Mouse (Mus musculus) heart, embryonic 13.5 days (tissue): ENCODE measurements around the gene Cds2. TPM values are rescaled to one million over a fixed set of nuclear protein-coding genes. Genes with fewer than 3 reads are reported as not detected.

Experiments
- ATAC-seq: fragments of 200-750 bp; cut with Nextera tagmentation; 2 replicates; pipeline ENCODE4 v1.8.0; 2017; ENCODE audit warnings: moderate TSS enrichment; ENCODE audit not compliant: insufficient number of reproducible peaks, low FRiP score, low TSS enrichment; ENCODE audit errors: extremely low read depth
- H3K27ac ChIP-seq: fragments of 300-500 bp; sonication (generic); replicated peaks from 2 replicates; pipeline ENCODE4 v1.5.1; 2015; ENCODE audit warnings: moderate library complexity, mild to moderate bottlenecking, inconsistent platforms
- H3K27me3 ChIP-seq: fragments of 300-500 bp; sonication (generic); replicated peaks from 2 replicates; pipeline ENCODE4 v1.6.1; 2015; ENCODE audit warnings: mild to moderate bottlenecking, inconsistent platforms
- H3K36me3 ChIP-seq: fragments of 300-500 bp; sonication (generic); 2 replicates; pipeline ENCODE4 v1.6.1; 2015; ENCODE audit warnings: mild to moderate bottlenecking, inconsistent platforms
- H3K4me1 ChIP-seq: fragments of 300-500 bp; sonication (generic); 2 replicates; pipeline ENCODE4 v1.6.1; 2015; ENCODE audit warnings: inconsistent platforms
- H3K4me2 ChIP-seq: fragments of 300-500 bp; sonication (generic); 2 replicates; pipeline ENCODE4 v1.6.1; 2015; ENCODE audit warnings: inconsistent platforms, mild to moderate bottlenecking, moderate library complexity
- H3K4me3 ChIP-seq: fragments of 300-500 bp; sonication (generic); 2 replicates; pipeline ENCODE4 v1.5.1; 2015; ENCODE audit warnings: moderate library complexity, mild to moderate bottlenecking, inconsistent platforms
- H3K9ac ChIP-seq: fragments of 300-500 bp; sonication (generic); 2 replicates; pipeline ENCODE4 v1.6.1; 2015; ENCODE audit warnings: inconsistent platforms, mild to moderate bottlenecking, moderate library complexity
- H3K9me3 ChIP-seq: fragments of 300-500 bp; sonication (generic); 2 replicates; pipeline ENCODE4 v1.6.1; 2016; ENCODE audit warnings: inconsistent platforms
- WGBS: fragments of 180-500 bp; shearing (Covaris S2); methylation state at CpG from one replicate; pipeline ENCODE4 v1.1.7; 2015; ENCODE audit warnings: mixed read lengths; 5-methylcytosine and 5-hydroxymethylcytosine counted together
- polyA plus RNA-seq: library from polyadenylated mRNA; unstranded; fragments of >200 nt; fragmentation: Nextera tagmentation; extraction: Ambion mirVana; gene quantifications from 2 replicates; pipeline ENCODE4 v1.2.1, GENCODE M21; 2015

Gene Cds2
- polyA plus RNA-seq, 1 experiment from 2014 or later = 15.4 TPM

DNA sequence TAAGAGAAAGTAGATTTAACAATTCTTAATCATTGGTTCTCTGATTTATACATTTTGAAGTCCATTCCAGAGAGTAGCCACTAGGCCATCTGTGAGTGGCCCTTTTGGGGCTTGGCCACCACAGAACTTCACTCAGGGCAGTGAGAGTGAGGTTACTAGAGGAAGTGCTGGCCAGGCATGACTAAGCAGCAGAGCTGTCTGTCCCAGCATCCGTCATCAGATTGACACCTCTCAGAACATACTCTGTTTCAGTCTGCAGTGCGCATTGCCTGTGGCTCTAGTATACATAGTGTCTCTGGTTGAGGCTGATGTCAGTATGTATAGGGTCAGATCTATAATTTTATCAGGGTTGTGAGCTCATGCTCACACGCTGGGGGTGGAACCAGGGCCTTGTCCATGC, 6.3 kb downstream of the Cds2 start:
- peaks cover 51% of the 10 kb centered on the region for H3K4me1 ChIP-seq
- no peaks in the 10 kb centered on the region for H3K36me3 ChIP-seq
- ATAC-seq = no peak
- H3K27ac ChIP-seq = no peak overlapping the region
- no peak overlapping the region for H3K4me3 ChIP-seq
- no peaks in the 10 kb centered on the region for H3K27me3 ChIP-seq
- no peak overlapping the region for H3K9ac ChIP-seq
- no peaks in the 10 kb centered on the region for H3K9me3 ChIP-seq
- H3K4me2 ChIP-seq = no peak overlapping the region
- WGBS = 61% methylated on average over 3 of the region's 3 CpGs

DNA sequence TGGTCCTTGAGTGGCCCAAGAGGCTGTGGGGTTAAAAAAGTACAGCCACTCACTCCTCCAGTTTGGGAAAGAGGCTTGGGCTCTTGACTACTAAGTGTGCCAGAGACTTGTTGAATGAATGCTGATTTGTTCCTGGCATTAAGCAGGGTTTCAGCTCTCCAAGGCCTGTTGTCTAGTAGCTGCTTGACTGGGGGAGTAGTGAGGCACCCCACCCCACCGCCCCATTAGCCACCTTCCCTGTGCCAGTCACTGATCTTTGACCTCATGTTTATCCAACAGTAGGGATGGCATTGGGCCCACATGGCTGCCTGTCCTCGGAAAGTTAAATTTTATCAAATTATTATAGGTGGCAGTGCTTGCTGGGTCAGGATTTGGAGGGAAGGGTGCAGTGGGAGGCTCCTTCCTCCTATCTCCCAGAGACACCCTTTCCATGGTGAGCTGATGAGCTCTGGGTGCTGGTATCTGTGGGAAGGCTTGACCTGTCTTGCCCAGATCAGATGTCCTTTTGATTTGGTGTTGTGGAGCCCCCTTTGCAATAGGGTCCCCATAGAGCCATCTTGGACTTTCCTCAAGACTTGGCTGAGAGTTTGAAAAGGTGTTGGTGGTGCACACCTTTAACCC, 7.5 kb downstream of the Cds2 start:
- Histone ChIP-seq H3K36me3 (no peaks in the 10 kb centered on the region), H3K9me3 (no peaks in the 10 kb centered on the region), H3K4me2 (no peak overlapping the region), H3K27me3 (no peaks in the 10 kb centered on the region), H3K9ac (no peak overlapping the region), H3K4me1 (peaks cover 40% of the 10 kb centered on the region), H3K4me3 (no peak overlapping the region), H3K27ac (no peak overlapping the region)
- no peak; the same call in 1 of the 2 replicates for ATAC-seq
- 52% methylated on average over 2 of the region's 2 CpGs for WGBS

DNA sequence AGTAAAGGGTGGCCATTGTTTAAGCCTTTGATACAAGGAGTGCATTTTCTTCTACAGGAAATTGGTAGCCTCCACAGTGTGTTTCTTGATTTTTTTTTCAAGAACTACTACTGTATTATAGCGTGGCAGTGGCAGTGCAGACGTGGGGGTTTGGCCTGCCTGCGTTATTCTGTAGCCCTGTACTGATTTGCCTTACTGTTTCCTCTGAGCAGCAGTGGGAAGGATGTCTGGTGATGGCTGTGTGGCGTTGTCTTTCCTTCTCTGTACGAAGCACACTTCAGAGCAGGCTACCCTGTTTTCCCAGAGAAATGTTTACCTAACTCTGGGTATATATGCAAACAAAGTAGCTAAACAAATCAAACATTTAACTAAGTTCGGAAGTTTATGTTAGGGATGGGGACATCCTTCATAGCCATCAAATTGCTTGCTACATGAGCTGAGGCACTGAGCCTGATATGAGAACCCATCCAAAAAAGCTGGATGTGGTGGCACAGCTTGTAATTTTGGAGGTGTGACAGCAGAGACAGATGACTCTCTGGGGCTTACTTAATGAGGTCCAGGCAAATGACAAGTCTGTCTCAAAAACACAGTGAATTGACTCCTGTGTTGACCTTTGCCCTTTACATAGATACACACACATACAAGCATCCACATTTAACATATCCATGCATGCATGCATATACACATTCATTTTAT, 9.9 kb downstream of the Cds2 start:
- ATAC-seq = no peak
- H3K36me3 ChIP-seq = no peaks in the 10 kb centered on the region

DNA sequence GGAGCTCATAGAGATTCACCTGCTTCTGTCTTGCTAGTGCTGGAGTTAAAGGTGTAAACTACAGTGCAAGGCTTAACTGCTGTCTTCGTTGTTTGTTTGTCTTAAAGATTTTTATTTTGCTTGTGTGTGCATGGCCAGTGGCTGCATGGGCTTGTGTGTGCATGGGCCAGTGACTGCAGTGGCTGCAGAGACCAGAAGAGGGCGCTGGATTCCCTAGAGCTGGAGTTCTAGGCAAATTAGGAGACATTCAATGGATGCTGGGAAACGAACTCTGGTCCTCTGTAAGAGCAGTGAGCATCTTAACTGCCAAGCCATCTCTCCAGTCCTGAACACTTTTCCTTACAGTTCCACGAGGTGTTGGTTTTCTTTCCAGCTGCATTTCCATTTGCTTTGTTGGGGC, 12.6 kb downstream of the Cds2 start:
- Histone ChIP-seq H3K4me3 (no peak overlapping the region), H3K4me1 (peaks cover 19% of the 10 kb centered on the region), H3K27me3 (no peaks in the 10 kb centered on the region), H3K9me3 (no peaks in the 10 kb centered on the region), H3K27ac (no peak overlapping the region), H3K36me3 (peaks cover 6% of the 10 kb centered on the region), H3K4me2 (no peak overlapping the region), H3K9ac (no peak overlapping the region)
- 74% methylated on average over 4 of the region's 4 CpGs for WGBS
- no peak for ATAC-seq

More for the DNA sequence above, 9.9 kb downstream of the Cds2 start:
- Histone ChIP-seq H3K4me2 (no peak overlapping the region), H3K4me3 (no peak overlapping the region), H3K27ac (0 out of 2 replicates have a peak overlapping the region, but pooled peaks have one; percentile 12), H3K9ac (no peak overlapping the region), H3K9me3 (no peaks in the 10 kb centered on the region), H3K4me1 (peaks cover 30% of the 10 kb centered on the region), H3K27me3 (no peaks in the 10 kb centered on the region)
- 61% methylated on average over 6 of the region's 6 CpGs for WGBS

DNA sequence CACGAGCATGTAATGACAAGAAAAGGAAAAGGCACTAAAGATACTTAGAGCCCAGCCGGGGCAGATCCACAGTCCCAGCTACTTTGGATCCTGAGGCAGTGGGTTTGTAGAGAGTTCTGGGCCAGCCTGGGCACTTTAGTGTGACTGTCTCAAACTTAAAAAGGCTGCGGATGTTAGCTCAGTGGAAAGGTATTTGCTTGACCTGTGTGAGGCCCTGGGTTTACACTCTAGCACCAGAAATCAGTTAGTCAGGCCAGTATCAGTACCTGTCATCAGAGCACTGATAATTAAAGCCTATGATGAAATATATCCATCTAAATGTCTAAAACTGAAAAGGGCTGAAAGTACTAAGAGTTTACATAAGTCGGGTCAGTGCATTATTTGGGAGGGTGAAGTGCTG, 13.3 kb downstream of the Cds2 start:
- 70% methylated on average over 4 of the region's 4 CpGs for WGBS
- Histone ChIP-seq H3K9ac (no peak overlapping the region), H3K4me2 (no peak overlapping the region), H3K4me1 (peaks cover 13% of the 10 kb centered on the region; the same call in 1 of the 2 replicates), H3K27ac (no peak overlapping the region), H3K27me3 (no peaks in the 10 kb centered on the region), H3K4me3 (no peak overlapping the region), H3K36me3 (peaks cover 11% of the 10 kb centered on the region), H3K9me3 (no peaks in the 10 kb centered on the region)
- no peak for ATAC-seq

DNA sequence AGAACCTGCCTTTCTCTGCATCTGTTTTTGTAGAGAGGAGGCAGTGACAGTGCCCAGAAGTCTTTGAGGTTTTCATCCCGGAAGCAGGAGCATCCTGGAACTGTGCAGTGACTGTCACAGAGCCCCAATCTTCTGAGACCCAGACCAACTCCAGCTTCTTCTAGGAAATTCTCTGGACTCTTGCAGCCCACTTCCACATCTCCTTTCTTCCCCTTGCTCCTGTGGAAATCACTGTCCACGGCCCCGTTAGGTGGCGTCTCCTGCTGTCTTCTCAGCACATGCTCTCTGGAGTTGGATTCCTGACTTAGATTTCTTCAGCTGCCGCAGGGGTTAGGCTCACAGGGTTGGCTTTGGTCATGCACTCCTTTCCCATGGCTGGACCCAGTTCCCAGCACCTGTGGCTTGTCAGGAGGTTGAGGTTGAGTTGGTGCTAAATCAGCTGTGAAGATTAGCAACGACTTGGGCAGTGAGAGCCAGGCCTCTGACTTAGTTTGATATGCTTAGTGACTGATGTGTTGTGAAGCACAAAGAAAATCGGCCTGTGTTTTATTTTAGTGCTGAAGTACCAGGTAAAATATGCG, 15.4 kb downstream of the Cds2 start:
- H3K4me1 ChIP-seq = peaks cover 27% of the 10 kb centered on the region

DNA sequence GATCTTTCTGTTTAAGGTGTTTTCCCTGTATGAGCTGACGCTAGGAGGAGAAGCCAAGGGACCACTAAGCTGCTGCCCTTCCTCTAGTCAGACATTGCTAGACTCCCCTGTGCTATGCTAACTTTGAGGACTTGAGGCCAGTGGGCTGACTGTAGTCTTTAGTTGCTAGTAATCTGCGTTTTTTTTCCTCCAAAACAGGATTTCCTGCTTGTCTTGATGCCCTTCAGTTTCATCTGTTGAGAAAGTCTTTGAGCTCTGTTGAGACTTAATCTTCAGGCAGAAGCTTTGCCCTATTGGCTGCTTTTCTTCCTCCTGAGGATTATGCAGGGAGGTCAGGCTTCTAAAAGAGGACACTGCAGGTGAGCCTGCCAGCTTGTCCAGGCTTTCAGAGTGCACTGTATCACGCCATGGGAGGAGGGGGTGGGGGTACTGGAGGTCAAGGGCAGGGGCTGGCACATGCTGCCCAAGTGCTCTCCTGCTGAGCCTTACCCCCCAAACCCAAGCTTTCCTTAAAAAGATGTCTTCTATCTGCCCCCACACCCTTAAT, 16.5 kb downstream of the Cds2 start:
- ATAC-seq = no peak
- Histone ChIP-seq H3K27ac (no peak overlapping the region), H3K4me1 (peaks cover 38% of the 10 kb centered on the region), H3K9me3 (no peaks in the 10 kb centered on the region), H3K36me3 (peaks cover 11% of the 10 kb centered on the region), H3K4me3 (no peak overlapping the region), H3K27me3 (no peaks in the 10 kb centered on the region), H3K9ac (no peak overlapping the region), H3K4me2 (no peak overlapping the region)
- WGBS = 67% methylated on average over 3 of the region's 3 CpGs

More for the DNA sequence above, 15.4 kb downstream of the Cds2 start:
- H3K9ac ChIP-seq = no peak overlapping the region
- no peak overlapping the region for H3K27ac ChIP-seq
- no peaks in the 10 kb centered on the region for H3K9me3 ChIP-seq
- H3K27me3 ChIP-seq = no peaks in the 10 kb centered on the region
- 71% methylated on average over 8 of the region's 8 CpGs for WGBS
- H3K36me3 ChIP-seq = peaks cover 11% of the 10 kb centered on the region
- H3K4me2 ChIP-seq = no peak overlapping the region
- ATAC-seq = no peak
- no peak overlapping the region for H3K4me3 ChIP-seq

DNA sequence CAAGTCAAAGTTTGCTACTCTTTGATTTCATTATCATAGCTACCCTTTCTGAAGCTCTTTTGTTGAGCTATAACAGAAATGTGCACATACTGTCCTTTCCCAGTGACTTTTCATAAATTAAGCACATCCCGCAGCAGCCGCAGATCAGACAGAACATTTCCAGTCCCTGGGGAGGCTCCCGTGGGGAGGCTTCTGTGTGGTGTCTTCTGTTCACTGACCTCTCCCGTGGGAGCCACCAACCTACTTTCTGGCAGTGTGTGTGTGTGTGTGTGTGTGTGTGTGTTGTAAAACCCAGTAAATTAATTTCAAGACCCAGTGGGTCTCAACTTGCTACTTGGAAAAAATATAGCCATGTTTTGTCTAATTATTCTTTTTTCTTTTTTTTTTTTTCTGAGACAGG, 17.0 kb downstream of the Cds2 start:
- peaks cover 11% of the 10 kb centered on the region for H3K36me3 ChIP-seq
- peaks cover 43% of the 10 kb centered on the region for H3K4me1 ChIP-seq
- no peaks in the 10 kb centered on the region for H3K9me3 ChIP-seq
- 82% methylated on average over 4 of the region's 4 CpGs for WGBS
- ATAC-seq = no peak
- H3K4me3 ChIP-seq = no peak overlapping the region
- H3K9ac ChIP-seq = no peak overlapping the region
- no peak overlapping the region for H3K4me2 ChIP-seq
- H3K27me3 ChIP-seq = no peaks in the 10 kb centered on the region
- H3K27ac ChIP-seq = no peak overlapping the region

DNA sequence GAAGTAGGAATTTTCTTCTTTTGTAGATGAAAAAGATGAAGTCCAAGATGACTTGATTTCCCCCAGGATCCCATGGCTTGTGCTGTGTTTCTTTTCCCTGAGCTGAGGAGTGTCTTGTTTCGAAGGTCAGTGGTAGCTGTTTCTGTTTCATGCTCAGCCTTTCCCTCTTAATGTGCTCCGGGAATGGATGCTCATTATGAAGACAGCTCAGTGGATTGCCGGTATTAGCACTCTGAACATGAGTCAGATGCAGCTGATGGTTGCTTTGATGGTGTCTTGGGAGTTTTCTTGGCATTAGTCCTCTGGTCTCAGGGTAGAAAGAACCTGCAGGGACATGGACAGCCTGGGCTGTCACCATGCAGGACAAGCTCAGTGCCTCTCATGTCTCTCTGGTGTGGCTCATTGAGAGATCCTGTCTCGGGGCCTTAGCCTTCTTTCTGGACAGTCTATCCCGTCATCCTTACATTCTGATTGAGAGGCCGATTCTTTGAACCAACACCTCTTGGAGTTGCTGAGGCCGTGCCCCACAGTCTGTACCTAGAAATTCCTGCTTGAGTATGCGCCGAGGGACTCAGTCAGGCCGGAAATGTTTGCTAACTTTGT, 17.7 kb downstream of the Cds2 start:
- H3K4me1 ChIP-seq = peaks cover 49% of the 10 kb centered on the region

DNA sequence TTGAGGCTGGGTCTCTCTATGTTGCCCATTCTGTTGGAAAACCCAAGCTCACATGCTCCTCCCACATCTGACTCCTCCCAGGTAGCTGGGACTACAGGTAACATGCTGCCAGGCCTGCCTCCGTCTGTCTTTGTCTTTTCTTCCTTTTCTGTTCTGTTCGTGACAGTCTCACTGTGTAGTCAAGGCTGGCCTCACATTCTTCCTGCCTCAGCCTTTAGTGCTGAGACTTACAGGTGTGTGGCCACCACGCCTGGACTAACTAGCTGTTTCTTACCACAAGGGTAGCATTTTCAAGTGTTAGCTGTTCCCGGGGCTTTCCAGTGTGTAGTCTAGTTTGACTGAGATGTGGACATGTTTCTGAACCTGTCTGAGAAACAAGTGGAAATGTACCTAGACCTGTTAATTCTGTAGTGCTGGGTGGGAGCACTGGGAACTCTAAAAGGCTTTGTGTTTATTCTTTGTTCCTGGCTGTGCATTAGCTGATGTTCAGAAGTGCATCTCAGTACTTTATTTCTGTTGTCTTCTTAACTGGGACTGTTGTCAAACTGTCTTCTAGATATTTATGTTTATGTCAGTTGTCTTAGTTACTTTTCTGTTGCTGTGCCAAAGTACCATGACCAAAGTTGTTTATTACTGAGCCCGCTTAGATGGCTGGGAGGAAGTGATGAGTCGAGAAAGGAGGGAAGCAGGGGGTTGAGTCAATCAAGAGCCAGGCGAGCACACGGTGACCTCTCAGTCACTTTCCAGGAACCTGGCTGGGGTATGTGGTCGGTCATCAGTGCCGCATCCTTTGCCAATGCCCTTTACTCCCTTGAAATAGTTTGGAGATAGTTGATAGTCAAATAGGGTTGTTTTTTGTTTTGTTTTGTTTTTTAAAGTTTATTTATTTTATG, 18.9 kb downstream of the Cds2 start:
- 56% methylated on average over 10 of the region's 10 CpGs for WGBS
- Histone ChIP-seq H3K4me3 (no peak overlapping the region), H3K9ac (peak overlapping the region; percentile 33; the same call in 1 of the 2 replicates), H3K4me1 (peaks cover 57% of the 10 kb centered on the region), H3K9me3 (no peaks in the 10 kb centered on the region), H3K27me3 (no peaks in the 10 kb centered on the region), H3K36me3 (peaks cover 14% of the 10 kb centered on the region), H3K27ac (peak overlapping the region; percentile 81; the same call in 1 of the 2 replicates), H3K4me2 (peak overlapping the region; percentile 51)
- ATAC-seq = no peak

More for the DNA sequence above, 17.7 kb downstream of the Cds2 start:
- no peaks in the 10 kb centered on the region for H3K9me3 ChIP-seq
- ATAC-seq = no peak
- no peak overlapping the region for H3K4me3 ChIP-seq
- H3K9ac ChIP-seq = no peak overlapping the region
- H3K4me2 ChIP-seq = no peak overlapping the region
- no peak overlapping the region for H3K27ac ChIP-seq
- peaks cover 14% of the 10 kb centered on the region for H3K36me3 ChIP-seq
- 88% methylated on average over 10 of the region's 10 CpGs for WGBS
- H3K27me3 ChIP-seq = no peaks in the 10 kb centered on the region
